Mouse (Mus musculus) adrenal gland, adult (tissue): ENCODE results near the gene Lpcat2.

Source experiments
- DNase-seq, 2 experiments: peaks; one replicate each; pipeline ENCODE4 v3.0.0; 2022 to 2023; ENCODE audit warnings: low spot score in 1 of 2; ENCODE audit not compliant: inconsistent age in 2 of 2

The Lpcat2 gene

DNA sequence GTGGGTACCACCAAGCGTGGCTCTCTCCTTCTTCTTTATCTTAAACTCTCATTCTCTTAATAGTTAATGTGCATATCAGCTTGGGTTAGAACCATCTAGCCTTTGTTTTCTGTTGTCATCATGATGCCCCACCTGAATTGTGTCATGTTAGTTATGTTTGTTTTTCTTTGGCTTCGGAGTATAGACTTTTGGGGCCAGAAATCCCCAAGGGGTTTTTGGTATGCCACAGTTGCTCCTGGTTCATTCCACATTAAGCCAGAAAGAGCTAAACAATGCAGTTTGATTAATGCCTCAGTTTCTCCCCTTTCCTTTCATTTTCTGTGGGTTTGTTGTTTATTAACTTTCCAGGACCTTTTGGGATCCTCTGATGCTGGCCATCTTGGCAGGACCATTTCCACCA is 53.3 kb downstream of the Lpcat2 start:
- DNase-seq, result no peak

DNA sequence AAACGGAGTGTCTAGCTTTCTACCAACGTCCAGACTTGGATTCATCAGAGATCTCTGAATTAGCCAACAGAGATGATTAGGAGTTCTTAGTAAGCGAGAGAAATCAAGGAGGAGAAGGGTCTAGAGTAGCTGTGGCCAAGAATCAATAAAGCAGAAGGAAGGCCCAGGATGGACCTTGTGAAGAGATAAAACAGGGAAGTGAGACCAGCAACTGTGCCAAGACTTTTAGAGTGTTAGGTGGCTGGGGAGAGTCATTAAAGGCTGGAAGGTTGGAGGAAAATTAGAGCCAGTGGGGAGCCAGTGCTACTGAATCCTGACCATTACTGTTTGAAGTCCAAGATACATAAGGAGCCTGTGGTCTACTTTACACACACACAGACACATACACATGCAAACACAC is 56.3 kb downstream of the Lpcat2 start:
- DNase-seq, result no peak

DNA sequence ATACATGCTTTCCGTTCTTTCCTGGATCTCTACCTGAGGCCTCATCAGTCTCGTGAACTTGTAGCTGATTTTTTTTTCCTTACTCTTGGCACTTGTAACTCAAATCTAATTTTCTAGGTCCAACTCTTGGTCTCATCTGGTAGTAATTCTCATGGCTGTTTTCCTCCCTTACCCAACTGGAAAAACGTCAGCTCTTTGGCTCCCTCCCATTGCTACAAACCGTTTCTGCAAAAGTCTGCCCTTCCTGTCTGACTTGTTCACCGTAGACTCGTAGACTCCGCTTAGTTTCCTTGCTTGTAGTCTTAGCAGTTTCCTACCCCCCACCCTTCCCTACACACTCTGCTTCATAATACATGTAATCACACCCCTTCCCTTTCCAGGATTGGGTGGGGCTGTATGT is 58.3 kb downstream of the Lpcat2 start:
- DNase-seq, result no peak

GRCm38 (mm10) chr8:92916082-92916481 is 60.9 kb downstream of the Lpcat2 start:
- DNase-seq, result no peak

DNA sequence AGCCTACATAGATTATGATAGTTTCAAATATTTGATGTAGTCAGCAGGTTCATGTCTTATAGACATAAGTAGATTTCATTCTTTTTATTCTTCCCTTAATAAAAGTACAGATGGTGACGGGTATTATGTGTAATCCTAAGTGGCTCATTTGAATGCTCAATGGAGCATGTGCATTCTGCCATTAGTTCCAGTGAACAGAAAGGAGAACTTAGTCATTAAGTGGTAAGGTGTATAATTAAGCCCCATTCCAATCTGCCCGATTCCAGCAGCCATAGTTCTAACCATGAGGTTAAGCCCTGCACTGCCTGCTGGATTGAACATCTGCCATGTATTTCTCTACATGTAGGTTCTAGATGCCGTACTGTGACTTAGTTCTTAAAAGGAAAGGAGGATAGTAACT is 66.6 kb downstream of the Lpcat2 start:
- no peak for DNase-seq

GRCm38 (mm10) chr8:92928986-92929385 is 73.8 kb downstream of the Lpcat2 start:
- DNase-seq, result peak in 1 of 2 experiments; percentile 60

GRCm38 (mm10) chr8:92938056-92938455 is 82.9 kb downstream of the Lpcat2 start:
- no peak for DNase-seq

- no peak for DNase-seq
Observed at GRCm38 (mm10) chr8:92949071-92949470, 93.9 kb downstream of the Lpcat2 start.

- no peak for DNase-seq
Observed at GRCm38 (mm10) chr8:92950639-92951371, 95.7 kb downstream of the Lpcat2 start.

GRCm38 (mm10) chr8:92954044-92954443 is 98.9 kb downstream of the Lpcat2 start:
- DNase-seq, result no peak

- DNase-seq, result no peak
Observed at GRCm38 (mm10) chr8:92959779-92960178, 104.6 kb downstream of the Lpcat2 start, which contains the start of gene Slc6a2. TSS of gene Slc6a2 (plus strand) at chr8:92960079.

- DNase-seq, result peak; percentile 42 to 60
Observed at GRCm38 (mm10) chr8:92960451-92960911, 105.3 kb downstream of the Lpcat2 start.

DNA sequence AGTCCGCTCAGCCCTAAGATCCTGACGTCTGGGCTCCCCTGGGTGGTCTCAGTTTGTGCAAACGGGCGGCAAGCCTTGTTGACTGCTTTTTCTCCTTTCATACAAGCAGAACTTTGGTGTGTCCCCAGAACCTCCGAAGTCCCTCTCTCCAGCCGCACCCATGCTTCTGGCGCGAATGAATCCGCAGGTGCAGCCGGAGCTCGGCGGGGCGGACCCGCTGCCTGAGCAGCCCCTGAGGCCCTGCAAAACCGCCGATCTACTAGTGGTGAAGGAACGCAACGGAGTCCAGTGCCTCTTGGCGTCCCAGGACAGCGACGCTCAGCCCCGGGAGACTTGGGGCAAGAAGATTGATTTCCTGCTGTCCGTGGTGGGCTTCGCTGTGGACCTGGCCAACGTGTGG is 105.9 kb downstream of the Lpcat2 start:
- DNase-seq, result no peak

DNA sequence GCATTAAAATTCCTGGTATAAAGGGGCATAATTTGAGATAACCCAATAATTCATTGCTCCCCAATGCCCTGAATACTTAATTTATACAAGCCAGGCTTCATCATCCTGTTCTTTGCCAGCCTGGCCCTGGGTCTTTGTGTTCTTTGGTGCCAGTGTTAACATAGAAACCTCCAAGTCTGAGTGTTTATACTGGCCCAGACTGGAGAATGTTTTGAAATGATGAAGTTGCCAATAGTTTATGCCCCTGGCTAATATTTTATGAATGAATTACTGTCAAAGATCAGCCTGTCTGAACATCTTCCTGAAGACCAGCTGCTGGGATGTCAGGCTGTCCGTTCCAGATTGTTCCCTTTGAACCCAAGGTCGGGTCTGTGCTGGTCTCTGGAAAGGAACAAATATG is 109.4 kb downstream of the Lpcat2 start:
- no peak for DNase-seq
